Mouse (Mus musculus) lung, postnatal 0 days (tissue): ENCODE results near the gene Ifnb1.

Experiments
- CTCF ChIP-seq: IDR thresholded peaks from 2 replicates; pipeline ENCODE4 v1.5.1; 2016; ENCODE audit warnings: antibody characterized with exemption, mild to moderate bottlenecking
- EP300 ChIP-seq: IDR thresholded peaks from 2 replicates; pipeline ENCODE4 v1.6.1; 2016; ENCODE audit warnings: antibody characterized with exemption, mild to moderate bottlenecking, control low read depth

DNA sequence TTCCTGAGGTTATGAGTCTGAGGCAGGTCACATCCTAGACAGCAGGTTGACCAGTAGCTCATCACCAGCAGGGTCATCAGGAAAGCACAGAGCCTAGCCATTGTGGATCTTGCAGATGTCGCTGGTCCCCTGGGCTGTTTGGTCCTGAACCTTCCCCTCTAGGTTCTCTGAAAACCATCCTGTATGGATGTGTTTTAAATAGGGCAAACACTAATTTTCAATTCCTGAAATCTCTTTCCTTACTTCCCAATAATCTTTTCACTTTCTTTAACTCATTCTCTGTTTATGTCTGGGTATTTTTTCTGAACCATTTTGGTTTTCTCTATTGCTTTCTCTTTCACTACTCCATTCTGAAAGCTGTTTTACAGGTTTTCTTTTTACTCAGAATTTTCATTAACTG lies 49.1 kb upstream of the Ifnb1 start, which contains the start of gene Ifna14:
- TF ChIP-seq EP300 (no peak), CTCF (no peak)
